Mouse (Mus musculus): ENCODE results near the gene Stmn1.
"Not testable (repeated sequence)": the region's sequence is repeated elsewhere in the genome, so short reads cannot be mapped to it uniquely, and the experiment has no call there.

The Stmn1 gene

DNA sequence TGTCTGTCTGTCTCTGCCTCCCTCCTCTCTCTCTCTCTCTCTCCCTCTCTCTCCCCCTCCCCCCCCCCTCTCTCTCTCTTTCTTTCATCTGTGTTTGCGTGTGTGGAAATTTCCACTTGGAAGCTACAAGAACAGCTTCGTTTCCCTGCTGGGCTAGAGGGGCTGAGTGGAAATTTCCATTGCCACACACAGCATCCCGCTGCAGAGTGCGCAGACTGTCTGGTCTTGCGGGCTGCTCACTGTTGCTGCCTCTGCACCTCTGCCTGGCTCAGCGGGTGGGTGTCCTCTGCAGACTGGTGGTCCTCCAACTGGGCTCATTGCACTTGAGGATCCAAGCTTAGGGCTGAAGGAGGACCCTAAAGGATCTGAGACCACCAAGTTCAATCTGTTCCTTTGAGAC is 15.6 kb downstream of the Stmn1 start:
- no peak for DNase-seq (ENCODE audit: extremely low spot score, low read depth, low spot score)

DNA sequence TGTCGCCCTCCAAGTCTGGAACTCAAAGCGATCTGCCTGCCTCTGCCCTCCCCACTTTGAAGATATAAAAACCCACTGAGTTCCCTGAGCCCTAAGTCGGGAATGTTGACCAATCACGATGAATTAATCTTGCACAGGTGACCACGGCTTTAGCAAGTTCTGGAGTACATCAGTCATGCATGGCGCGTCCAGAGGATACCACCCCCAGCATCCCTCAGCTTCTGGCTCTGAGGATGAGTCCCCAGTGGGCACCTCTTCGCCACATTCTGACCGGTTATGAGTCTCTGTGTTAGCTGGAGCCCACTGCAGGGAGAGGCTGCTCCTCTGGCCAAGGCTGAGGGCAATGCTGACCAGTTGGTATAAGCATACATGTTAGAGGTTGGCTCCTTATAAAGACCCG is 16.1 kb downstream of the Stmn1 start:
- no peak for DNase-seq (ENCODE audit: extremely low spot score, low read depth, low spot score)

DNA sequence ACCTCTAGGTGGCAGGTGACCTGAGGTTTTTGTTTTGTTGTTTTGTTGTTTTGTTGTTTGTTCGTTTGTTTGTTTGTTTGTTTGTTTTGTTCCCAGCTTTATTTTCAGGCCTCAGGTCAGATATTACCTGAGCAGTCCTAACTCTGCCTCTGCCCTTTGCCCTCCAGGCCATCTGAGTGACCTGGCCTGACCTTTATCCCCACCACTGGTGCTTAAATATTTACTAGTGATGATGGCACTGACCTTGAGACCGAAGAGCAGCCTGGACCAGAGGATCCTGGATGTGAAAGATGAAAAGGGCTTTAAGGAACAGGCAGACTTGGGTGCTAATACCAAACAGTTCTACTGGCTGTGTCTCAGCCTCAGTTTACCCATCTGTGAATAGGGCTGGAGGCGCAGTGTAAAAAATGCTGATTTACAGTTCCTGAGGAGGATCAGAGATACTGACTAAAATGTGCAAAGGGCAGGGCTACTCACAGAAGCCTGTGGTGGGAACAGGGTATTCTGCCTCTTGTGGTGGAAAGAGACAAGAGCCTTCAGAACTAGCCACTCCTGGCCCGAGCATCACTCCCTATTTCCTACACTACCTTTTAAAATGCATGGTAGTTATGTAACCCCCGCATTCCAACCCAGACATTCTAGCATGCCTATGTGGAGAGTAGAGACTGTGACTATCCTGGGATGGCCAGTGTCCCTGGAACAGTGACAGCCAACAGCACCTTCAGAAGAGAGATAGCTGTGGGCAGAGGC is 17.2 kb downstream of the Stmn1 start:
- no peak for DNase-seq (ENCODE audit: extremely low spot score, low read depth, low spot score)

GRCm38 (mm10) chr4:134488211-134488610 is 20.1 kb downstream of the Stmn1 start:
- DNase-seq (ENCODE audit: extremely low spot score, low read depth, low spot score): no peak

DNA sequence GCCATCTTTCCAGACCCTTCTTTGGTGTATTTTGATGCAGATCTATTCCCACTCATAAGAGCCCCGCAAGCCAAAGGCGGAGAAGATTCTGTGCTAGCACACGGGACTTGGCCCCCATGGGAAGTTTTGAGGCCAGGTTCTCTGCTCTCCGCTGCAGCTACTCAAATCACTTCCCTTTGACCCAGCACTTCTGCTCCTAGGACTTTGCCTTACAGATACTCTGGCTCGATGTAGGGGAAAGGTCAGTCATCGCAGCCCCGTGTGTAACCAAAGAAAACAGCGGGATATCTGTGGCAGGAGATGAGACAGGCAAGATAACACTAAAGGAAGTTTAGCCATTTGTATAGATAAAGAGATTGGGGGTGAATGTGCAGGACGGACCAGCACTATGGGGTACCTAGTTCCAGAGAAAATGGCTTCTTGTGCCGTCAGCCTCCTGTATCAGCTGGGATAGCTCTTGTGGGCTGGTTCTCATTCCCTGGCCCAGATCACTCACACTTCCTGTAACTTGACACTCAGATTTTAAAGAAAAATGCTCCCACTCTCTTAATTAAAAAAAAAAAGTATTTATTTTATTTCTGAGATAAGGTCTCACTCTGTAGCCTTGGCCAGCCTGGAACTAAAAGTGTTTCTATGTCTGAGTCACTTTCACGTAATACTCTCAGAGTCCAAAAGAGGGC is 22.0 kb downstream of the Stmn1 start:
- no peak for DNase-seq (ENCODE audit: extremely low spot score, low read depth, low spot score)

- DNase-seq (ENCODE audit: extremely low spot score, low read depth, low spot score): no peak
These were observed 23.6 kb downstream of the Stmn1 start for GRCm38 (mm10) chr4:134491716-134492115.

GRCm38 (mm10) chr4:134494161-134494560 is 26.0 kb downstream of the Stmn1 start:
- DNase-seq (ENCODE audit: extremely low spot score, low read depth, low spot score): not testable (repeated sequence)

- DNase-seq (ENCODE audit: extremely low spot score, low read depth, low spot score): no peak
These were observed 26.8 kb downstream of the Stmn1 start for GRCm38 (mm10) chr4:134494780-134495545.

GRCm38 (mm10) chr4:134495546-134495923 is 27.4 kb downstream of the Stmn1 start:
- DNase-seq (ENCODE audit: extremely low spot score, low read depth, low spot score): no peak

GRCm38 (mm10) chr4:134496595-134497210 is 28.6 kb downstream of the Stmn1 start, which contains the start of gene Paqr7:
Gene Paqr7 (plus strand): TSS chr4:134496697.
- DNase-seq (ENCODE audit: extremely low spot score, low read depth, low spot score): no peak

DNA sequence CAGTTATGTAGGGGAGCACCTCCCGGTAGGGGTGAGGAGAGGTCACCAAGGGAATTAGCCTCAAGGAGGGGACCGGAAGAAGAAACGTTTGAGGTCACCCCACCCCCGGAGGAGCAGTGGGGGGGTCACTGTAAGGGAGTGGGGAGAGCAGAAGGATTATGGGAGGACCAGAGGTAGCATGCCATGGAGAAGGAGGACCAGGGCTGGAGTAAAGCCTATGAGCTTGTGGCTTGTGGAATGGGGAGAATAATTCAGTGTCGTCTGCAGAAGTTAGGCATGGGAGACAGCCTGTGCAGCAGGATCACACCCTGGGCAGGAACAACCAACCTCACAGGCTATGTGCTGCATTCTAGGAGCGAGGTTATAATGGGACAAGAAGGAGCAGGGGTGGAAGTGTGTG is 29.1 kb downstream of the Stmn1 start:
- no peak for DNase-seq (ENCODE audit: extremely low spot score, low read depth, low spot score)

- no peak for DNase-seq (ENCODE audit: extremely low spot score, low read depth, low spot score)
These were observed 30.0 kb downstream of the Stmn1 start for GRCm38 (mm10) chr4:134497986-134498731.

- not testable (repeated sequence) for DNase-seq (ENCODE audit: extremely low spot score, low read depth, low spot score)
These were observed 30.9 kb downstream of the Stmn1 start for GRCm38 (mm10) chr4:134498983-134499382.

DNA sequence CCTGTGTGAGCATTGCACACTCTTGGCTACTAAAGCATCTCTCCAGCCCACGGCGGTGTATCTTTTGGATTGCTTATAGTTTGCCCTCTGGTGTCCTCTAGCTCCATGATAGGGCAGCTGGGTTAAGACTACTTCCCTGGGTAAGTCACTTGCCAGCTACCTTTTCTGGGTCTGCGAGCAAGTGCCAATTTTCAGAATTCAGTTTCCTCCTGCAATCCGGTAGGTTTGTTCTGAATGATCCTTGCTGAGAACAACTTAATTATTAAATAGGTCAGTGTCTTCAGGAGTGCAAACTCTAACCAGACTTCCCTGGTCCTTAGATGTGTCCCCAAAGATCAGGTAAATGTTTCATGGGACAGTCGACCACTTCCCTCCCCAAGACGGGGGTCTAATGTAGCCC is 33.0 kb downstream of the Stmn1 start:
- no peak for DNase-seq (ENCODE audit: extremely low spot score, low read depth, low spot score)

DNA sequence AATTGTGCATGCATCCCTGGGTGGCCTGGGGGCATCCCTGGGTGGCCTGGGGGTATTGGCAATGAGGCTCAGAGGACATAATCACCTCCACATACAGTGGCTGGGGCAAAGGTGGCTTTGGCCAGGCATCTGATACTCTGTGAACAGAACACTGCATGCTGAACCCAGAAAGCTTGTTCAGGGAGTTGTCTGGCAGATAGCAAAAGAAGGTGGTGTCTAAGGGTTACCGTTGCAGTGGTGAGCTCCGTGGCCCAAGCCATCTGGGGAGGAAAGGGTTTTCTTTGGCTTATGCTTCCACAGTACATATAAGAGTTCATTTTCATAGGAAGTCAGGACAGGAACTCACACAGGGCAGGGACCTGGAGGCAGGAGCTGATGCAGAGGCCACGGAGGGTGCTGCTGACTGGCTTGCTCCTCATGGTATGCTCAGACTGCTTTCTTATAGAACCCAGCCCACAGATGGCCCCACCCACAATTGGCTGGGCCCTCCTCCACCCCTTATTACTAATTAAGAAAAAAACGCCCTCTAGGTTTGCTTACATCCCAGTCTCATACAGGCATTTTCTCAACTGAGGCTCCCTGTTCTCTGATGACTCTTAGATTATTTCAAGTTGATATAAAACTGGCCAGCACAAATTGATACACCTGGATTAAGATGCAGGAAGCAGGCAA is 35.7 kb downstream of the Stmn1 start:
- no peak for DNase-seq (ENCODE audit: extremely low spot score, low read depth, low spot score)

DNA sequence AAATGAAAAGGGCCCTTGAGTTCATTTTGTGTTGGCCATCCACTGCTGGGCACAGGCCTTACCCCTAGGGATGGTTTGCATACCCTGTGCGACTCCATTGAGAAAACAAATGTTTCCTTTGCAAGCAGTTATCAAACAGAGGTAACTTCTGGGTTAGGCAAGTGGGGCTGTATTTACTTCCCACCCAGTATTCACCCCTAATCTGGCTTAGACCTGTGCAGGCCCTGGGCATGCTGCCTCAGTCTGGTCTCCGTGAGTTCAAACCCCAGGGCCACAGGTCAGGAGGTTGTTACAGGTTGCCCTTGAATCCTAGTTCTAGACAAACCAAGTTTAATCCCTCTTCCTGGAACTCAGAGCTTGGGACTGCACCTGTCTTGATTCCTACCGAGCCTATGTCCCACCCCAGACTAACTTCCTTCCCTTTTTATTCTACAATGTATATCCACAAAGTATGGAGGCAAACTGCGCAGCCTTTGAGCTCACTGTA is 37.2 kb downstream of the Stmn1 start:
- DNase-seq (ENCODE audit: extremely low spot score, low read depth, low spot score): no peak

- DNase-seq (ENCODE audit: extremely low spot score, low read depth, low spot score): no peak
These were observed 38.0 kb downstream of the Stmn1 start for GRCm38 (mm10) chr4:134505966-134506594.

GRCm38 (mm10) chr4:134506713-134507112 is 38.6 kb downstream of the Stmn1 start:
- no peak for DNase-seq (ENCODE audit: extremely low spot score, low read depth, low spot score)

DNA sequence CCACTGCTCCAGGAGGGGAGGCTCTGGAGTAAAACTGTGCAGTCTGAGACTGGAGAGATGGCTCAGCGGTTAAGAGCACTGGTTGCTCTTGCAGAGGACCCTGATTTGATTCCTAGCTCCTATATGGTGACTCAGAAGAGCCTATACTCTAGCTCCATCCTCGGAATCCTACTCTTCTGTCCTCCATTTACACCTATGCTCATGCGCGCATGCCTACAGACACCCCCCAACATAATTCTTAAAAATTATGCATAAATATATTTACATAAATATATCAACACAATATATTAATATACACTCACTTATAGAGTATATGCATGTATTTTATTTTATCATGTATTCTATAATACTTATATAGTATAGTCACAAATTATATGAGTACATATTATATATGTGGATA is 42.3 kb downstream of the Stmn1 start:
- DNase-seq (ENCODE audit: extremely low spot score, low read depth, low spot score): no peak
